Mouse (Mus musculus): ENCODE results near the gene Tmem54. TPM values are rescaled to one million over a fixed set of nuclear protein-coding genes. Genes with fewer than 3 reads are reported as not detected.

Gene Tmem54
- polyA plus RNA-seq, 1 experiment from 2014 or later = 363 TPM

GRCm38 (mm10) chr4:129124652-129125146, 19.4 kb downstream of the Tmem54 start:
- no peak for ATAC-seq
- Histone ChIP-seq H3K4me1 (replicated peaks; ENCODE audit: control insufficient read depth, insufficient read depth, low read length) (peaks cover 4% of the 10 kb centered on the region; the same call in 1 of the 2 replicates), H3K27me3 (replicated peaks; ENCODE audit: control insufficient read depth, insufficient read depth, low read length) (peaks cover 36% of the 10 kb centered on the region), H3K9ac (ENCODE audit: low read depth, low read length) (no peak overlapping the region), H3K4me3 (ENCODE audit: low read depth, low read length) (no peak overlapping the region), H3K9me3 (ENCODE audit: control insufficient read depth) (no peaks in the 10 kb centered on the region), H3K36me3 (ENCODE audit: control insufficient read depth, insufficient read depth) (no peaks in the 10 kb centered on the region), H3K4me2 (replicated peaks; ENCODE audit: low read depth) (0 out of 2 replicates have a peak overlapping the region, but pooled peaks have one; percentile 7), H3K27ac (ENCODE audit: low read depth, low read length) (no peak overlapping the region)
- no peak for TF ChIP-seq CTCF (IDR thresholded peaks at IDR 0.05; ENCODE audit: low read depth)
- 4% methylated on average over 13 of the region's 13 CpGs for WGBS

DNA sequence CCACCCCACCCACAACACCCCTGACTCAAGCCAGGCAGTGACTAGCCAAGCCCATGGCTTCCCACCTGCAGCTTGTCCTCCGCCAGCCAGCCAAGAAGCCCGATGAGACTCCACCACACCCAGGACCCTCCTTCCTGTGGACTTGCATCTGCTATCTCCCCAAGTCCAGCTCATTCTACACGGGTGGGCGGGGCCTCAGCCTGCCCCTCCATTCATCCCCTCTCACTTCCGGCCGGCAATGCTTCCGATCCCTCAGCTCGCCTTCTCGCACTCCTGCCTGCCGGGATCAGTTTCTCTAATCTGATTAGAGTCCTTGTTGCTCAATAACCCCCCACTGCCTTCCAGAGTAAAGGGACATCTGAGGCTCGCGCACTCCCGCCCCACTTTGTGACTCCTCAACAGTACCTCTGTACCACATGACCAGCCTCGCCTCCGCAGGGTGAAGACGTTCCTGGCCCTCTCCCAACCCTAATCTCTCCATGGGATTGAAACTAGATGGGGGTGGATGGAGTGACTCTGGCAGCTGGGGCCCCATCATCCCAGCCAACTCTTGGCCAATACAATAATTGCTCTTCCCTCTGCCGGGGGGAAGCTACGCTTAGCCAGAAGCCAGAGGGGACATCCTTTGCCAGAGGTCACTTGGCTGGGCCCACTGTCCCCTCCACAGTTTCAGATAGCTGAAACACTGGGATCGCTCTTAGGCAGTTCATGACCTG, 20.5 kb downstream of the Tmem54 start:
- Histone ChIP-seq H3K27ac (ENCODE audit: low read depth, low read length) (no peak overlapping the region), H3K4me2 (replicated peaks; ENCODE audit: low read depth) (peak overlapping the region; percentile 50), H3K9ac (ENCODE audit: low read depth, low read length) (no peak overlapping the region), H3K4me3 (ENCODE audit: low read depth, low read length) (0 out of 2 replicates have a peak overlapping the region, but pooled peaks have one; percentile 5), H3K9me3 (ENCODE audit: control insufficient read depth) (no peaks in the 10 kb centered on the region), H3K36me3 (ENCODE audit: control insufficient read depth, insufficient read depth) (no peaks in the 10 kb centered on the region), H3K27me3 (replicated peaks; ENCODE audit: control insufficient read depth, insufficient read depth, low read length) (peaks cover 25% of the 10 kb centered on the region), H3K4me1 (replicated peaks; ENCODE audit: control insufficient read depth, insufficient read depth, low read length) (peaks cover 4% of the 10 kb centered on the region)
- no peak for ATAC-seq
- no peak for TF ChIP-seq CTCF (IDR thresholded peaks at IDR 0.05; ENCODE audit: low read depth)
- WGBS = 10% methylated on average over 19 of the region's 19 CpGs

DNA sequence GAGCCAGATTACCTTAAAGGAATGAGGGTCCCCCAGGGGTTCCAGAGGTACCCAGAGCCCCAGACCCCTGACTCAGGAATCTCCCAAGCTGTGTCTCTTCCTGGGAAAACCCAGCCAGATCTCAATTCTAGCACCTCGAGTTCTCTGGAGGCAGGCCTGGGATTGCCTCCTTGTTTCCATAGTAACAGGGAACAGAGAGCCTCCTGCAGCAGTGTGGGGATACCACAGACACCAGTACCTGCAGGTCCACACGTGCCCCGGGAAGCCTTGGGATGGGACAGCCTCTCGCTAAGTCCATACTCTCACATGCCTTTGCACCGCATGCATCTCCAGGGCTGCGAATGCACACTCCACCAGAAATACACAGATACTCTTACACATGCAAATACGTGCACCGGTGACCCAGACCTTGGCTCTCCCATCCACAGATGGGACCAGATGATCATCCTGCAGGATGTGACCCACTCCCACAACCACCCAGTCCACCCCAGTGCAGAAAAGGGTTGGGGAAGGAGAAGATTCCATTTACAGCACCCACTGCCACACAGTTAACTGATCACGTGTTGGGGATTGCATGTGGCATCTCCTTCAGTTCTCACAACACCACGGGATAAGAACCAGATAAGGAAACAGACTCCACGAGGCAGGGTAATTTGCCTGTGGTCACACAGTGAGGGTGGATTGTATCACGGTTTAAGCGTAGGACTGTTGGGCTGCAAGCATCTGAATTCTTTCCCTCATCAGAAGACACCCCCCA, 23.4 kb downstream of the Tmem54 start:
- H3K4me3 ChIP-seq (ENCODE audit: low read depth, low read length) = no peak overlapping the region
- peaks cover 4% of the 10 kb centered on the region for H3K4me1 ChIP-seq (replicated peaks; ENCODE audit: control insufficient read depth, insufficient read depth, low read length)
- H3K9ac ChIP-seq (ENCODE audit: low read depth, low read length) = no peak overlapping the region
- no peak overlapping the region for H3K27ac ChIP-seq (ENCODE audit: low read depth, low read length)
- H3K9me3 ChIP-seq (ENCODE audit: control insufficient read depth) = no peaks in the 10 kb centered on the region
- TF ChIP-seq CTCF (IDR thresholded peaks at IDR 0.05; ENCODE audit: low read depth) = no peak
- ATAC-seq = 0 out of 2 replicates have a peak, but pooled peaks have one; percentile 23
- H3K4me2 ChIP-seq (replicated peaks; ENCODE audit: low read depth) = 0 out of 2 replicates have a peak overlapping the region, but pooled peaks have one; percentile 55
- H3K27me3 ChIP-seq (replicated peaks; ENCODE audit: control insufficient read depth, insufficient read depth, low read length) = peaks cover 4% of the 10 kb centered on the region; the same call in 1 of the 2 replicates
- 52% methylated on average over 13 of the region's 13 CpGs for WGBS
- no peaks in the 10 kb centered on the region for H3K36me3 ChIP-seq (ENCODE audit: control insufficient read depth, insufficient read depth)

GRCm38 (mm10) chr4:129129387-129129786, 24.0 kb downstream of the Tmem54 start:
- peaks cover 4% of the 10 kb centered on the region; the same call in 1 of the 2 replicates for H3K27me3 ChIP-seq (replicated peaks; ENCODE audit: control insufficient read depth, insufficient read depth, low read length)
- WGBS = 38% methylated on average over 9 of the region's 9 CpGs
- peak overlapping the region; percentile 3; the same call in 1 of the 2 replicates for H3K27ac ChIP-seq (ENCODE audit: low read depth, low read length)
- peaks cover 4% of the 10 kb centered on the region for H3K4me1 ChIP-seq (replicated peaks; ENCODE audit: control insufficient read depth, insufficient read depth, low read length)
- H3K4me3 ChIP-seq (ENCODE audit: low read depth, low read length) = no peak overlapping the region
- ATAC-seq = peak; percentile 33
- no peak overlapping the region for H3K9ac ChIP-seq (ENCODE audit: low read depth, low read length)
- H3K36me3 ChIP-seq (ENCODE audit: control insufficient read depth, insufficient read depth) = no peaks in the 10 kb centered on the region
- no peak for TF ChIP-seq CTCF (IDR thresholded peaks at IDR 0.05; ENCODE audit: low read depth)
- no peaks in the 10 kb centered on the region for H3K9me3 ChIP-seq (ENCODE audit: control insufficient read depth)
- H3K4me2 ChIP-seq (replicated peaks; ENCODE audit: low read depth) = peak overlapping the region; percentile 55; the same call in 1 of the 2 replicates

DNA sequence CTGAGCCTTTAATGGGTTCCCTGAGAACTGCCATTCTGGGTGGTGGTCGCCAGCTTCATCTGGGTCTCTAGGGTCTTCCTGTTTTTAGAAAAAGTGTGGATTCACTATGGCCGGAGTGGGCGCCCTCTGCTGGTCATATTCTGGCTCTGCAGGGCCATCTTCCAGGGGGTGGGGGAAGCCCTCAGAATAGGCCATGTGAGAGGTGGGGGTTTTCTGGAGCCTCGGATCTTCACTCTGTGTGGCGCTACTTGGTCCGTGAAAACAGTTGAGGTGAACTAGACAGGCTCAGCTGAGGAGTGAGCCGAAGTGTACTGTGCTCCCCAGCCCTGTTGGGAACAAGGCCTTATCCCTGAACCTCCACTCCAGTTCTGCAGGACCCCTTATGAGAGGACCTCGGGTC, 24.8 kb downstream of the Tmem54 start:
- Histone ChIP-seq H3K9ac (ENCODE audit: low read depth, low read length) (peak overlapping the region; percentile 17; the same call in 1 of the 2 replicates), H3K36me3 (ENCODE audit: control insufficient read depth, insufficient read depth) (no peaks in the 10 kb centered on the region), H3K27ac (ENCODE audit: low read depth, low read length) (peak overlapping the region; percentile 3; the same call in 1 of the 2 replicates), H3K4me1 (replicated peaks; ENCODE audit: control insufficient read depth, insufficient read depth, low read length) (peaks cover 4% of the 10 kb centered on the region), H3K27me3 (replicated peaks; ENCODE audit: control insufficient read depth, insufficient read depth, low read length) (peaks cover 4% of the 10 kb centered on the region; the same call in 1 of the 2 replicates), H3K4me2 (replicated peaks; ENCODE audit: low read depth) (peak overlapping the region; percentile 55), H3K4me3 (ENCODE audit: low read depth, low read length) (0 out of 2 replicates have a peak overlapping the region, but pooled peaks have one; percentile 24), H3K9me3 (ENCODE audit: control insufficient read depth) (no peaks in the 10 kb centered on the region)
- peak; percentile 86 for TF ChIP-seq CTCF (IDR thresholded peaks at IDR 0.05; ENCODE audit: low read depth)
- 5% methylated on average over 8 of the region's 8 CpGs for WGBS
- ATAC-seq = peak; percentile 15; the same call in 1 of the 2 replicates
